Mouse (Mus musculus): ENCODE measurements around the gene Dhx37.

GRCm38 (mm10) chr5:125476799-125477198 lies 42.9 kb upstream of the Dhx37 start:
- no peak for TF ChIP-seq ZC3H11A (IDR thresholded peaks at IDR 0.05; ENCODE audit: borderline replicate concordance, low read depth, low read length)
- TF ChIP-seq ZNF384 (IDR thresholded peaks at IDR 0.05; ENCODE audit: low read depth, low read length) = no peak
- no peak for TF ChIP-seq CHD2 (IDR thresholded peaks at IDR 0.05; ENCODE audit: low read depth, low read length)
- no peak for TF ChIP-seq HCFC1 (IDR thresholded peaks at IDR 0.05; ENCODE audit: borderline replicate concordance, insufficient read depth, low read length)
- no peak for TF ChIP-seq MAFK (IDR thresholded peaks at IDR 0.05; ENCODE audit: insufficient read depth, low read depth, low read length)
